Mouse (Mus musculus) G1E (cell line): ENCODE results near the gene Noct. TPM values are rescaled to one million over a fixed set of nuclear protein-coding genes. Genes with fewer than 3 reads are reported as not detected.

Experiments used
- ATAC-seq: 2 replicates; pipeline ENCODE4 v1.8.0; 2016; ENCODE audit warnings: mild to moderate bottlenecking; ENCODE audit not compliant: insufficient number of reproducible peaks, poor library complexity, low FRiP score, severe bottlenecking; ENCODE audit errors: extremely low read depth
- DNase-seq: peaks from one replicate; pipeline ENCODE4 v3.0.0; 2012; ENCODE audit warnings: low spot score
- H3K27me3 ChIP-seq: 2 replicates; pipeline ENCODE4 v1.6.1; 2012; ENCODE audit warnings: mild to moderate bottlenecking, low read length, inconsistent platforms; ENCODE audit not compliant: insufficient read depth
- H3K36me3 ChIP-seq: replicated peaks from 2 replicates; pipeline ENCODE3; 2012; ENCODE audit warnings: mild to moderate bottlenecking, inconsistent platforms
- H3K4me1 ChIP-seq: 2 replicates; pipeline ENCODE4 v1.6.1; 2012; ENCODE audit warnings: low read depth, low read length, inconsistent platforms, mixed read lengths; ENCODE audit not compliant: insufficient read depth
- H3K4me3 ChIP-seq: 2 replicates; pipeline ENCODE4 v1.5.1; 2012; ENCODE audit warnings: low read depth, mild to moderate bottlenecking, inconsistent platforms, low read length, moderate library complexity, mixed read lengths
- H3K9me3 ChIP-seq: replicated peaks from 2 replicates; pipeline ENCODE4 v1.6.1; 2012; ENCODE audit warnings: inconsistent platforms
- CTCF ChIP-seq: IDR thresholded peaks from 2 replicates; pipeline ENCODE4 v1.5.1; 2012; ENCODE audit warnings: low read depth, low read length, inconsistent platforms, mixed read lengths
- GATA1 ChIP-seq: IDR thresholded peaks from 2 replicates; pipeline ENCODE4 v1.6.1; 2012; ENCODE audit warnings: borderline replicate concordance, low read length, inconsistent platforms, mixed read lengths
- GATA2 ChIP-seq: IDR thresholded peaks from 2 replicates; pipeline ENCODE4 v1.6.1; 2012; ENCODE audit warnings: low read depth, low read length, inconsistent platforms, borderline replicate concordance
- POLR2AphosphoS5 ChIP-seq: IDR thresholded peaks from 2 replicates; pipeline ENCODE4 v1.6.1; 2012; ENCODE audit warnings: low read depth, low read length, inconsistent platforms; ENCODE audit not compliant: insufficient replicate concordance
- TAL1 ChIP-seq: conservative IDR thresholded peaks from 2 replicates; pipeline ENCODE4 v1.6.1; 2012; ENCODE audit warnings: low read depth, low read length, inconsistent platforms, mixed read lengths
- polyA plus RNA-seq: library from polyadenylated mRNA; stranded (reverse); fragments of >175 nt; gene quantifications from 2 replicates; pipeline ENCODE4 v1.2.3, GENCODE M21; 2012
- total RNA-seq, 2 experiments: library from RNA; stranded (forward) in 1 of 2; stranded (reverse) in 1 of 2; fragments of 200-1000 nt in 1 of 2; fragments of >200 nt in 1 of 2; fragmentation: Nextera tagmentation in 1 of 2; gene quantifications; 2 replicates each; pipeline ENCODE4 v1.2.3; 2014 to 2017

Noct gene
- total and polyA plus RNA-seq, 3 experiments: 11.7 to 27.5 (median 18.5) TPM

GRCm38 (mm10) chr3:51197112-51197731 is 27.0 kb upstream of the Noct start:
- H3K4me1 ChIP-seq: peaks cover 2% of the 10 kb centered on the region; the same call in 1 of the 2 replicates
- no peak for DNase-seq
- TF ChIP-seq GATA2 (no peak), CTCF (no peak), TAL1 (no peak), POLR2AphosphoS5 (no peak), GATA1 (no peak)
- H3K27me3 ChIP-seq: peaks cover 5% of the 10 kb centered on the region; the same call in 1 of the 2 replicates
- ATAC-seq: no peak
- H3K4me3 ChIP-seq: no peak overlapping the region
- peaks cover 5% of the 10 kb centered on the region for H3K9me3 ChIP-seq
- H3K36me3 ChIP-seq: no peaks in the 10 kb centered on the region

DNA sequence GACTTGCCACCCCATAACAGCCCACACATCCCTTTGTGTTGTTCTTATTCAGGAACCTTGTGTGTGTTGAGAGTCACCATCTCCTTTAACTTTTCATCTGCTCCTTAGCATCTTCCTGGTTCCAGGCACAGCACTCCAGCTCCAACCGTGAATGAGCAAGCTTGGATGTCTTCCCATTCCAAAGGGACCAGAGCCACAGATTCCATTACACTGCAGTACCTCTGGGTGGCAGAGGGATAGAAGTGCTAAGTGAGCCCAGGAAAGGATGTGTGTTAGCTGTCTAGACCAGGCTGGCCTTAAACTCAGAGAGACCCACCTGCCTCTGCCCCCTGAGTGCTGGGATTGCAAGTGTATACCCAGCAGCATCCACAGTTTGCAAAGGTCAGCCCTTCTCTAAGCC is 26.0 kb upstream of the Noct start:
- no peak for ATAC-seq
- TF ChIP-seq POLR2AphosphoS5: no peak
- no peak for TF ChIP-seq GATA1
- TF ChIP-seq GATA2: no peak
- TF ChIP-seq CTCF: no peak
- no peak for TF ChIP-seq TAL1
- peaks cover 2% of the 10 kb centered on the region; the same call in 1 of the 2 replicates for H3K4me1 ChIP-seq

DNA sequence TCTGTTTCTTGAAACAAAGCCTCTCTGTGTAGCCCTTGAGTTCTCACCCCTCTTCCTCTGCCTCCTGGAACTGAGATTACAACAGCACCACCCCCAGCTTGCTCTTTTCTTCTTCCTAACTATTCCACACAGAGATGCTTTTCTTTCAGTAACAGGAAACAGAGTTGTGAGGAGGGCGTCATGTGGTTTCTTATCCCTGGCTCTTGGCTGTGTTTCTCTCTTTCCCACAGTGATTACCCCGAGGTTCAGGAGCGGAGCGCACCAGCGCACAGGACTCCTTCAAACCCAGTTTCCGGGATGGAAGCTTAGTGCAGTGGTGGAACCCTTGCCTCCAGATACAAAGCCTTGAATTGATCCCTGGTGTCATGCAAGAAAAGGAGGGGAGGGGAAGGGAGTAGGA is 25.1 kb upstream of the Noct start:
- TF ChIP-seq POLR2AphosphoS5 (no peak), TAL1 (no peak), CTCF (no peak), GATA2 (no peak), GATA1 (no peak)
- DNase-seq (no peak), ATAC-seq (no peak)
- H3K27me3 ChIP-seq: peaks cover 11% of the 10 kb centered on the region; the same call in 1 of the 2 replicates
- H3K4me3 ChIP-seq: no peak overlapping the region
- no peaks in the 10 kb centered on the region for H3K36me3 ChIP-seq
- peaks cover 5% of the 10 kb centered on the region for H3K9me3 ChIP-seq
- peaks cover 2% of the 10 kb centered on the region; the same call in 1 of the 2 replicates for H3K4me1 ChIP-seq

More for the DNA sequence above, 26.0 kb upstream of the Noct start:
- no peak for DNase-seq
- Histone ChIP-seq H3K9me3 (peaks cover 5% of the 10 kb centered on the region), H3K36me3 (no peaks in the 10 kb centered on the region), H3K27me3 (peaks cover 8% of the 10 kb centered on the region; the same call in 1 of the 2 replicates), H3K4me3 (no peak overlapping the region)

GRCm38 (mm10) chr3:51200311-51200710 is 23.9 kb upstream of the Noct start:
- Histone ChIP-seq H3K36me3 (no peaks in the 10 kb centered on the region), H3K9me3 (peaks cover 9% of the 10 kb centered on the region), H3K4me1 (no peaks in the 10 kb centered on the region), H3K4me3 (no peak overlapping the region), H3K27me3 (peaks cover 13% of the 10 kb centered on the region)
- TF ChIP-seq TAL1: no peak
- no peak for TF ChIP-seq GATA1
- TF ChIP-seq GATA2: no peak
- no peak for TF ChIP-seq CTCF
- no peak for TF ChIP-seq POLR2AphosphoS5
- no peak for DNase-seq
- ATAC-seq: no peak

DNA sequence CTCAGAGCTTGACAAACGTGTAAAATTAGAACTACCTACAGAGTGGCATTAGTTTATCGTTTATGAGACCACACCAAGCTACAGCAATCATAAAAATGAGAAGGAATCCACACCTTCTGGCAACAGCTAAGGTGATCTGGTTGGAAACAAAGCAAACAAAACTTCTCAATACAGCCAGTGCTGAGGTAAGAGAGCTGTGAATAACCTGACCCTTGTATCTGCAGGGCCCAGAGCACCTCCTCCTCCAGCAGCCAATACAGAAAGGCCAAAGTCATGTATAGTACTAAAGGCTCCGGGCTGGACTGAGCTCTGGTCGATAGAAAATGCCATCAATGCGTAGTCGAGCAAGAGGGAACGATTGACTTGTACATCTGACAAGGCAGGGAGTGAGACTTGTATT is 23.4 kb upstream of the Noct start:
- Histone ChIP-seq H3K27me3 (peaks cover 13% of the 10 kb centered on the region), H3K4me1 (no peaks in the 10 kb centered on the region), H3K36me3 (no peaks in the 10 kb centered on the region), H3K9me3 (peaks cover 9% of the 10 kb centered on the region), H3K4me3 (no peak overlapping the region)
- ATAC-seq: no peak
- no peak for DNase-seq
- TF ChIP-seq CTCF: no peak

DNA sequence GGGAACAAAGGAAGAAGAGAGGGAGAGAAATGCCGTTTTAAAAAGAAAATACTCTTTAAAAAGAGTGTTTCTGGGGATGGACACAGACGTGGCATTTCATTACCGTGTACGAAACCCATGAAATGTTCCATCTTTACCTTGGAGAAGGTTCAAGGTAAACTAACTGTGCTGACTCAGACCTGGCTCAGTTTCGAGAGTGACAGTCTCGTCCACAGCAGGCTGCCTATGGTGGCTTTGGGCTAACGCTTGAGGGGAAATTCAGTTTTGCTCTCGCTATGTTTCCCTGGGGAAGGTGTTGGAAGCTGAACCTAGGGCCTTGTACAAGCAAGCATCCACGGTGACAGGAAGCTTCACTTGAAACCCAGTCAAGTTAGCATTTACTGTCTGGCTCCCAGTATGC is 22.3 kb upstream of the Noct start:
- ATAC-seq: no peak
- Histone ChIP-seq H3K4me1 (no peaks in the 10 kb centered on the region), H3K36me3 (no peaks in the 10 kb centered on the region), H3K9me3 (peaks cover 9% of the 10 kb centered on the region), H3K27me3 (peaks cover 13% of the 10 kb centered on the region), H3K4me3 (no peak overlapping the region)
- TF ChIP-seq GATA1 (no peak), CTCF (no peak), TAL1 (no peak), GATA2 (no peak), POLR2AphosphoS5 (no peak)
- DNase-seq: no peak
